Mouse (Mus musculus) embryonic fibroblast, embryonic 13.5 days (primary cell): ENCODE measurements around the gene Slc22a14. TPM values are rescaled to one million over a fixed set of nuclear protein-coding genes. Genes with fewer than 3 reads are reported as not detected.
"Not testable (repeated sequence)": the region's sequence is repeated elsewhere in the genome, so short reads cannot be mapped to it uniquely, and the experiment has no call there.

Experiments used
- H3K27ac ChIP-seq: 2 replicates; pipeline ENCODE4 v1.5.1; 2012; ENCODE audit warnings: low read length, control low read depth, inconsistent platforms; ENCODE audit not compliant: insufficient read depth
- H3K4me1 ChIP-seq: 2 replicates; pipeline ENCODE4 v1.6.1; 2011; ENCODE audit warnings: low read length; ENCODE audit not compliant: control insufficient read depth, insufficient read depth
- H3K4me3 ChIP-seq: 2 replicates; pipeline ENCODE4 v1.5.1; 2011; ENCODE audit warnings: mild to moderate bottlenecking, control low read depth, low read length; ENCODE audit not compliant: insufficient read depth
- CTCF ChIP-seq: IDR thresholded peaks from 2 replicates; pipeline ENCODE4 v1.5.1; 2011; ENCODE audit warnings: mild to moderate bottlenecking, control low read depth, low read length, moderate library complexity, borderline replicate concordance; ENCODE audit not compliant: insufficient read depth
- POLR2A ChIP-seq: IDR thresholded peaks from 2 replicates; pipeline ENCODE4 v1.6.1; 2011; ENCODE audit warnings: low read depth, mild to moderate bottlenecking, control low read depth, low read length, moderate library complexity
- polyA plus RNA-seq: library from polyadenylated mRNA; stranded (reverse); fragments of >200 nt; gene quantifications from 2 replicates; pipeline ENCODE4 v1.2.4, GENCODE M21; 2011; ENCODE audit warnings: low read depth; ENCODE audit not compliant: missing spikeins, insufficient read length

Gene Slc22a14
- polyA plus RNA-seq, 1 experiment = not detected

DNA sequence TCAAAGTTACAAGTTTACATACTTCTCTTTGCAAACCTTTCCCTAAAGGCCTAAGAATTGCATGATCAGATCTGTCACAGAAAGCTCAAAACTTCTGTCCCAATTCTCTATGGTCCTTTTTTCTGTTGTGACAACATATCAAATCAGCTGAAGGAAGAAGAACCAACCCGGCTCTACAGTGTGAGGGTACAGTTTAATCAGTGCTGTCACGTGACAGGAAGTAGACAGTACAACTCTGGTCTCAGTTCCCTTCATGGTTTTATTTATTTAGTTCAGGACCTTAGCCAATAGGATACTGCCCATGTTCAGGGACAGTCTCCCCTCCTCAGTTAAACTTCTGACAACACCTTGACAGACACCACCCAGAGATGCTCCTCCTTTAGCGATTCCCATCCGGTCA, 145.1 kb downstream of the Slc22a14 start:
- no peak overlapping the region for H3K27ac ChIP-seq
- H3K4me1 ChIP-seq = no peaks in the 10 kb centered on the region
- H3K4me3 ChIP-seq = no peak overlapping the region
- TF ChIP-seq CTCF (no peak), POLR2A (no peak)

DNA sequence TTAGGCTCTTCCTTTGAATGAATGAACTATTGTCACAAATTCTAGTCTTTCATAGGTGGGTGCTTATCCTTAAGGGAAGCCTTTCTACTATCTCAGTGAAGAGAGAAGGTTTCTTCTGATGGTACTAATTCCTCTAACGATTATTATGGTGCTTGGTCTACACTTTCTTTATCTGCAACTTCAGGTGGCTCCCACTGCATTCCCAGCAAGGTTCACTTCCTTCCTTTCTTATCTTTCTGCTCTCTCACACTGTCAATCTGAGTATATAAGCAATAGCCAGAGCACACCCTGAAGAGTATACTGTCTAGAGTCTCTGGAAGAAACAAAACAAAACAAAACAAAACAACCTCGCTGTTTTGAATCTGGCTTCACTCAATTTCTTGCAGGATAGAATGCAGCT, 145.7 kb downstream of the Slc22a14 start:
- Histone ChIP-seq H3K4me3 (no peak overlapping the region), H3K27ac (no peak overlapping the region), H3K4me1 (no peaks in the 10 kb centered on the region)
- TF ChIP-seq CTCF (no peak), POLR2A (no peak)

DNA sequence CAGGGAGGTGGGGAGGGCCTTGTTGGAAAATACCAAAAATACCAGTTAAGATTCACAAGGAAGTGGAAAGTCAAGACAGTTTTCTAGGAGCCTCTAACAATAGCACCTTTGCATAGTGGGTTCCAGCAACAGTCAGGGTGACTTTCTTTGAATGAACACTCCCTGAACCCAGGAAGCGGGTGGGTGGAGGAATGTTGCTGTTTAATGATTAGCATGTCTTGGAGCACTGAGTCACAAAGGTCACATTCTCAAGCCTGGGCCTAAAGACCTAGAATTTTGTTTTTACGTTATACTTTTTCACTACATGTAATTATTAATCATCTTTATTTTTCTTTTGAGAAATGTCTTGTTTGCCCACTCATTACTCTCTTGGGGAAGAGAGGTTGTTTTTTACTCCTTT, 150.0 kb downstream of the Slc22a14 start:
- not testable (repeated sequence) for H3K4me3 ChIP-seq, H3K4me1 ChIP-seq, H3K27ac ChIP-seq

DNA sequence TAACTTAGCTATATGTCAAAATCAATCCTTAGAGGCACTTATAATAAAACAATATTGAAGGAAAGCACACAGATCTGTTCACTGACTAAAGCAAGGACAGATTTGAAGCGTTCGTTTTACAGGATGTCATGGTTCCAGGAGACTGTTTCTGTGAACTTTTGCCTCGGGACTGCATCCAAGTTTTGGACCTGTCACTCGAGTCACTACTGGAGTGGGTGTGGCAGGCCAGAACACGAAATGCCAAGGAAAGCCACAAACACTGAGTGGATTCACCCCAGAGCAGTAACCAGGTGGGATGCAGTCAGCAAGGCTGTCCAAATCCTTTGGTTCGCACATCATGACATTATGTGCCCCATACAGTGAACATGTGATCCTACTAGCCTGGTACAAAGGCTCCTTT, 150.8 kb downstream of the Slc22a14 start:
- H3K27ac ChIP-seq = no peak overlapping the region
- no peaks in the 10 kb centered on the region for H3K4me1 ChIP-seq
- no peak overlapping the region for H3K4me3 ChIP-seq
- no peak for TF ChIP-seq POLR2A
- TF ChIP-seq CTCF = no peak

DNA sequence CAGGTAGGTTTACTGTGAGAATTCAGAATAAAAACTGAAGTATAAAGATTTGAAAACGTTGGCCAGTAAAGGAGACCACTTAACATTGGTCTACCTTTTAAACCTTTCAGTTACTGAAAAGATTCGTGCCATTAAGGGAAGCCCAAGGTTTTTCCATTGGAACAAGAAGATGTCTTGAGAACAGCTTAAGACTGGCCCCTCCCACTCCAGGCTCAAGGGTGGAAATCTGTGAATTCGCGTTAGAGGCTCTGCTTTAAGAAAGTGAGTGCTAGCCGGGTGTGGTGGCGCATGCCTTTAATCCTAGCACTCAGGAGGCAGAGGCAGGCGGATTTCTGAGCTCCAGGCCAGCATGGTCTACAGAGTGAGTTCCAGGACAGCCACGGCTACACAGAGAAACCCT, 152.4 kb downstream of the Slc22a14 start:
- TF ChIP-seq CTCF (no peak), POLR2A (no peak)
- Histone ChIP-seq H3K4me3 (no peak overlapping the region), H3K27ac (no peak overlapping the region), H3K4me1 (no peaks in the 10 kb centered on the region)

DNA sequence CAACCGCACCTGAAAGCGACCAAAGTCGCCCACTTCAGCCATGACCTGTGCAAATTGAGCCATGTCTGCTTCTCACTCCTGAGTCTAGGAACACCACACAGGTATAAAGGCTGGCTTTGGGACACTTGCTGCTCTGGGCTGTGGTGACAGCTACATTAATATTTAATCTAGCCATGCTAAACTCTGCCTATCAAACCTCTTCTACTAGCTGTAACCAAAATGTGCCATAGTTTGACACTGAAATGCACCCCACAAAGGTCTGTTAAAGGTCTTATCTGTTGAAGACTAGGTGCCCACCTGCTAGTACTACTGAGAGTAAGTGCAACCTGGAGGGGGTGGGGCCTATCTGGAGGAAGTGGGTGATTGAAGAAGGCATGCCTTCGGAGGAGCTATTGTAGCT, 156.4 kb downstream of the Slc22a14 start, which contains the start of gene Slc22a13:
TSS of gene Slc22a13 (minus strand) at position 101 of the 400 bp plus-strand sequence.
- no peak within 1 kb of the TSS for H3K27ac ChIP-seq
- no peak within 1 kb of the TSS for H3K4me3 ChIP-seq
- TF ChIP-seq POLR2A = no peak
- no peak for TF ChIP-seq CTCF
- H3K4me1 ChIP-seq = no peaks in the 10 kb centered on the region

DNA sequence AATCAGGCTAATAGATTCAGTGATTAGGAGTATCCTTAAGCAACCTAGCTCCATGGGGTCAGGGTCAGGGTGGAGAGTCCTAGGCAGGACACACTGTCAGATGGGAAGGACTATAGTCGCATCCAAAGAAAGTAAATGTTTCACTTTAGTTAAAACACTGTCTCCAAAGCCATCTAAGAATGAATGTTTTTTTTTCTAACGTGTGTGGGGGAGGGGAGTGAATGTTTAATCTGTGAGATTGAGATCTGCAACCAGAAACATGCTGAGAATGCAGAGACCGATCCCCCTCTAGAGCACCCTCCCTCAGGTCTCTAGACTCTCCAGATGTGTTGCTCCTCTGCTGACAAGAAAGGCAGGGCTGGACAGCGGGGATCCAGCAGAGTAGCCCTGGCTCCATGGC, 158.2 kb downstream of the Slc22a14 start:
- Histone ChIP-seq H3K27ac (no peak overlapping the region), H3K4me3 (no peak overlapping the region), H3K4me1 (no peaks in the 10 kb centered on the region)
- TF ChIP-seq POLR2A (no peak), CTCF (no peak)

DNA sequence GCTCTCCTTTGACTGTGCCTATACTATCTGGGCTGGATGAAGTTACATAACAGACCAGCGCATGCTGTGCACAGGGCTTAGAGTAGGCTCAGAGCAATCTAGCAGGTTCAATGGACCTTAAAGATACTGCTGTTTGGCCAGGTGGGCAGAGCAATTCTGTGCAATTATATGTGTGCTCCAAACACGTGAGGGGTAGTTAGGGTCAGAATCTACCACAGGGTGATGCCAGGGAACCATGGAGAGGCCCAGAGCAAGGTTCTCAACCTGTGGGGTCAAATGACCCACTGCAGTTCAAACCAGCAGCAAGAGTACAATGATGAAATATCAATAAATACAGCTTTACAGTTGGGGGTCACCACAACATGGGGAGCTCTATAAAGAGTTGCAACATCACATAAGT, 158.7 kb downstream of the Slc22a14 start:
- Histone ChIP-seq H3K4me1 (no peaks in the 10 kb centered on the region), H3K27ac (no peak overlapping the region), H3K4me3 (no peak overlapping the region)
- TF ChIP-seq CTCF (no peak), POLR2A (no peak)

DNA sequence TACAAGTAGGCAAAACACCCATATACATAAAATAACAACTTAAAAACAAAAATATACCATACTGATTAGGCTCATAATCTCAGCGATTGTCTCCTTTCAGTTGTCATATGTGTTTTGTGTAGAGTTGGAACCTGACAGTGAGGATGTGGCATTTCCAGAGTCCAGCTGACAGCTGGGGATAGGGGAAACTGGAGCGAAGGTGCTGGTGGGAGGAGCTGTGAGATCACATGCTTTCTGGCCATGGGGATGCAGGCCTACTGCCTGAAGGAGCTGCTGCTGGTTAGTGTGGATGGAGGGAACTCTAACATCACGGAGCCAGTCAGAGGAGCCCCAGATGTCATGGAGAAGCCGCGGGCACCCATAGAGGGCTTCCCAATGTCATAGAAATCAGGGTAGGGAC, 159.6 kb downstream of the Slc22a14 start:
- TF ChIP-seq POLR2A (no peak), CTCF (no peak)
- no peak overlapping the region for H3K4me3 ChIP-seq
- H3K27ac ChIP-seq = no peak overlapping the region
- H3K4me1 ChIP-seq = no peaks in the 10 kb centered on the region

DNA sequence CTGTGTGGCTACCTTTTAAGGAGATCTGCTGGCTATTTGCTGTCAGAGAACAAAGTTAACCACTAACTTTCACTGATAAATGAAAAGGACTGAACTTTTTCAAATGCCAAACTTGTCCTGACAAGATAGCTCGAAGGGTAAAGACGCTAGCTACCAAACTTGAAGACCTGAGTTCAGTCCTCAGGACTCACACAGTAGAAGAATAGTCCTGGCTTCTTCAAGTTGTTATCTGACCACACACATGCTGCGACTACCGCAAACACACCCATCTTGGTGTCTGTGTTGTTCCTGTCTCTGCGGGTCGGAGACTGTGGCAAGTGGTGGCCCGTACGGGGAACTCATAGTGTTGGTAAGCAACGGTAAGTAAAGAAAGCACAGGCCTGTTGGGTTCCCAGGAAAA, 161.7 kb downstream of the Slc22a14 start:
- TF ChIP-seq POLR2A (no peak), CTCF (no peak)

DNA sequence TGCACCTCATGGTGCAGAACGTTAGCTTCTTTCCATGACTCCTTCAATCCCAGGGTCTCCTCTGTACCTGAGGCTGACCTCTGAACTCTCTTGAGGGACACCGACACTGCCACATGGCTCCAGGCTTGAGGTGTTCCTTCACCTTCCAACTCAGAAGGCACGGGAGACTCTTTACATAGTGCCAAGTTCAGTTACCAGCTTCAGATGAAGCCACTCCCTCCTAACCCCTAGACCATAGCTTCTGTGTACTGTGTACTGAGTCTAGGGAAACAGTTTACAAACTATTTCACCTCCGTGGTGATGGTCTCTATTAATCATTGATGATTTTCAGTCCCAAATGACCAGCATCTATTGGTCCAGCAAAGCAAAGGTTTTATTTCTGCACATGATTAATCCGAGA, 163.7 kb downstream of the Slc22a14 start:
- Histone ChIP-seq H3K4me3 (no peak overlapping the region), H3K27ac (no peak overlapping the region), H3K4me1 (no peaks in the 10 kb centered on the region)
- TF ChIP-seq POLR2A (no peak), CTCF (no peak)

More for the DNA sequence above, 161.7 kb downstream of the Slc22a14 start:
- H3K4me1 ChIP-seq = no peaks in the 10 kb centered on the region
- no peak overlapping the region for H3K4me3 ChIP-seq
- H3K27ac ChIP-seq = no peak overlapping the region
